Mouse (Mus musculus) erythroblast, embryonic 14.5 days (primary cell): ENCODE measurements around the gene Rnf217.

Experiments
- GATA1 ChIP-seq: IDR thresholded peaks from 2 replicates; pipeline ENCODE4 v1.6.1; 2012; ENCODE audit warnings: low read length, inconsistent platforms, mixed read lengths
- TAL1 ChIP-seq: IDR thresholded peaks from 3 replicates; pipeline ENCODE4 v1.6.1; 2012; ENCODE audit warnings: low read length, inconsistent platforms, mixed read lengths

DNA sequence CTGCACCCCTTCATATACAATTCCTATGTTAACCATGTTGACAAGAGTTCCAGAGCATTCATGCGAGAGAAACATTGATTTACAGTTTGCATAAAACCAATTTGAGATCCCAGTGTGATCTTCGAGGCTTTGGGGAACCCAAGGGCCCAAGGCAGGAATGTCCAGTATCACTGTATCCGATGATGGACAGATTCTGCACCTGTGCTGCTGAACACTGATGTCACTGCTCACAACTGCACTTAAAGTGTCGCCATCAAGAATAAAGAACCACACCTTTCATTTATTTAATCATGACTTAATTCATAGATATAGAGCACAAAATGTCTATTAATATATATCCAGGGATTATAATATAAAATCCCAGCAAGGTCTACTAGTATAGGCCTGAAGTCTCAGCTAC lies 28.3 kb downstream of the Rnf217 start:
- TF ChIP-seq TAL1 = no peak
- no peak for TF ChIP-seq GATA1
